Mouse (Mus musculus) right cerebral cortex, postnatal 4 days (tissue): ENCODE data around the gene Cdh26.

Experiments used
- DNase-seq: peaks from one replicate; pipeline ENCODE4 v3.0.0-alpha.2; 2022

Gene Cdh26

GRCm38 (mm10) chr2:178430231-178430630, at the start of gene Cdh26:
TSS of gene Cdh26 (plus strand) at chr2:178430531.
- no peak for DNase-seq

- no peak for DNase-seq
These were observed 23.1 kb upstream of the Cdh26 start, which contains the start of gene Sycp2 for GRCm38 (mm10) chr2:178407053-178407815. TSS of gene Sycp2 (minus strand) at chr2:178407685.

DNA sequence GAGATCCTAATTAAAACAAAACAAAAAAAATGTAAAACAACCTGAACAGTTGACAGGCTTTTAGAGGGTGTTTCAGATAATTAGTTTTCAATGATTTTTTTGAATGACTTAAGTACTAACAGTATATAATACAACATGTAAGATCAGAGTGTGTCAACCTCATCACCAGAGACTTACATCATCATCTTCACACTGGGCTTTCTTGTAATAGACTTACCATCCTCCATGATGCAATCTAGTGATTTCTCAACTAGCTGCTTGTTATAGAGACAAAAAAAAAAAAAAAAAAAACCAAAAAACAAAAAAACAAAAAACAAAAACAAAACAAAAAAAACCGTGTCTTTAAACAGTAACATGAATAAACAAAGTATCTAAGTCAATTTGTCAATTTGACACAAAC, 21.3 kb upstream of the Cdh26 start:
- DNase-seq = no peak

DNA sequence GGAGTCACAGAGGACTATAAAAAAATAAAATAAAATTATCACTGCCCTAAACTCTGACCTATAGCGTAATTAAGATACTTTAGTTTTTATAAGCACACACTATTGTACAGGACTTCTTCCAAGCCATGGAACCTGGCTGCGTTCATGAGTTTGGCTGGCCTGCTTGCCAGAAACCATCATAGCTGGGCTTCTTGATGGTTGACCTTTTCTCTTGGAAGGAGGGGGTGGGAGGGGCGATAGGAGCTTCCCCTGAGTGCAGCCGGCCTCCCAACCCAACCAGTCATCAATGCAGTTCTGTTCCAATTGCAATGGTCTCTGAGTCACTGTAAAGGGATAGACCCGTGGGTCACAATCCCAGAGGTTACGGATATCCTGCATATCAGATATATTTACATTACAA, 20.0 kb upstream of the Cdh26 start:
- no peak for DNase-seq

DNA sequence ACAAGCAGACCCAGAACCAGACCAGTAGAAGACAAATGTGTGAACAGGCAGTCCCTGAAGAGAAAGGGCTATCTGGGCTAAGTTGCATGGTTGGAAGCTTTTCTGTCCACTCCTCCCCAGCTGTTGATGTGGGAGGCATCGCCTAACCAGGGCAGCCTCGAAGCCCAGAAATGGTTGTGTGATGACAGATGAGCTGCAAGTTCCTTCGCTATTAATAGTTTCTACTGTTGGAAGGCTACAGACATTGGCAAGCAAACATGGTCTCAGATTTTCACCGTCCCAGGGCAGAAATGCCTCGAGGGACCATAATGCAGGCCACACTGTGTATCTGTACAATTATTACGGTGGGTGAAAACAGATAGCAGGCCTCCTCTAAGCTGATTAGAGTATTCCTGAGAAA, 17.7 kb upstream of the Cdh26 start:
- DNase-seq = peak; percentile 1

GRCm38 (mm10) chr2:178413081-178413480, 17.2 kb upstream of the Cdh26 start:
- peak; percentile 25 for DNase-seq

GRCm38 (mm10) chr2:178413481-178414260, 16.7 kb upstream of the Cdh26 start:
- peak; percentile 37 for DNase-seq

DNA sequence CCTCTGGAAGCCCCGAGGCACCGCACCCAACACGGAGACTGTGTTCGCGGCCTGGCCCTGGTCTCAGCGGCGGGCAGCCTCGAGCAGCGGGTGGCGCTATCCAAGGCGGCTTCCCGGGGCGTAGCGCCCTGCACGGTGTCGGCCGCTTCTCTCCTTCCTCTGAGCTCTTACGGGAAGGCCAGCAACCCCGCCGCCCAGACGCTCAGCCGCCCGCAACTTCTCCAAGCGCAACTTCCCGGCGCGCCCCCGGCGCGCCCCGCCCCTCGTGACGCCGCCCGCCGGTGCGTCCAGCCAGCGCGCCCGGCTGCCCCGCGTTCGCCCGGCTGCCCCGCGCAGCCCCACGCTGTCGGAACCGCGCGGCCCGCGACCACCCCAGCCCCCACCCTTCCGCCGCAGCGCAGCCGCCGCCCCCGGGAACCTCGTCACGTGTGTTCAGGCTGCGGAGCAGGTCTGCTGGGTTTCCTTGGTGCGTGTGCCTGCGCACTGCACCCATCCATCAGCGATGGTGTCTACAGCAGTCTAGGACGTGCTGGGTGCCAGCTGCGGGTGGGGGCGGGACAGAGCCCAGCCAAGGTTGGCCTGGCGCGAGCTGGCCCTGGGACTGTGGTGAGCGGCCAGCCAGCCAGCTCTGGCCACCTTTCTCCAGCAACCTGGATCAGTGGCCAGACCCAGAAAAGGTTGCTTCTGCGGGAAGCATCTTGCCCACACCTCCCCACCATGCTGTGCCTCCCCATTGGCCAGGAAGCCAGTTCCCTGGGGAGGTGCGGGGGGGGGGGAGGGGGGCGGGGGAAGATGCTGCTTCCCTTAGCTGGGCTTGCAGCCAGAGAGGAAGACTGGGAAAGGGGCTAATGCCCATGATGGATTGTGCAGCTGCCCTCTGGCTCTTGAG, 15.8 kb upstream of the Cdh26 start, which contains the start of the genes Ppp1r3d and Fam217b:
TSS of gene Ppp1r3d (minus strand) at position 212 of the 889 bp plus-strand sequence.
TSS of gene Fam217b (plus strand) at position 264 of the 889 bp plus-strand sequence.
- peak; percentile 64 for DNase-seq

- DNase-seq = no peak
These were observed 15.2 kb upstream of the Cdh26 start for GRCm38 (mm10) chr2:178415150-178415448.

DNA sequence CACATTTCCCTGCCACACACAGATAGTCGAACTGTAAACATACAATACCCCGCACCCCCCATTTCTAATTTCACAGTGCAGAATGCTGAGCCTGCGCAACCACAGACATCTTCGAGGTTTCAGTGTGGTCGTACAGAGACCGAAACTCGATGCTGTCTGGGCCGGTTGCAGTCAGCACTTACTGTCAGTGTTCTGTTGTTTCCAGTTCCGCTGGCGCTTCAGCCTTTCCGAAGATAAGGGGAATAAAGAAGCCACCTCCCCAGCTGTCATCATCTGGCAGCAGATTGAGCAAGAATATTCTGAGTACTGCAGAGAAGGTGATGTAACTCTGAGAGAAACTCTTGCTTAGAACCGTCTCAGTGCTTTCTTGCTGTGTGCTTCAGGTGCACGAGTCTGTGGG, 13.9 kb upstream of the Cdh26 start:
- DNase-seq = peak; percentile 4

DNA sequence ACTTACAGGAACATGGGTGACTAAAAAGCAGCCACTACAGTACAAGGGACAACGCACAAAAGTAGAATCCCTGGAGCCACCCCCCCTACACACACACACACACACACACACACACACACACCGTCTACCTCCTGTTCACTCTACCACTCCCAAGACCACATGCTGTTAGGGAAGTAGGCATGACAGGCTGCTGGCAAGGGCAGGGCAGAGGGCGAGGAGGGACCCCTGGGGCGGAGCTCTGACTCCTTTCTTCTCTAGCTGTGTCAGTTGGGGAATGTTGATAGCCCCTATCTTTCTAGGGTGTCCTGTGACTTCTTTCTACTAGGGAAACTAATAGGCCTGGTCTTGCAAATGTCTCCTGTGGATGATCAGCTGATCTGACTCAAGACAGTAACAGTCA, 13.4 kb upstream of the Cdh26 start:
- peak; percentile 2 for DNase-seq

- DNase-seq = peak; percentile 2
These were observed 9.8 kb upstream of the Cdh26 start for GRCm38 (mm10) chr2:178420576-178420975.

DNA sequence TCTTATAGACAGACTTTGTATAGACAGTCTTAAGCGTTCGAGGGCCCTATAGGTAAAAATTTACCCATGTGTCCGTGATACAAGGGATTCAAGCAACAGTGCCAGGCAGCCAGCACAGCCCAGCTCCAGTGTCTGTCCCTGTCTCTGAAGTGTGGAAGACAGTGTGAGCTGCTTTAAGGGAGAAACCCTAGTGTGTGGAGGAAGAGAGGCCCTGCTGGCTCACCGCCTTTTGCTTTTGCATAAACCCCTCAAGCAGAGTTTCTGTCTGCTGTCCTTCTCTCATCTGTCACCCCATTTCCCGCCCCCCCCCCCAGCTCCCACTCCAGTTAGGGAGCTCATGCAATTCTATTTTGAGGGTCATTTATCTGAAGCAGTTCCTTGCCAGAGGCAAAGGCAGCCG, 8.7 kb upstream of the Cdh26 start:
- peak; percentile 2 for DNase-seq

GRCm38 (mm10) chr2:178422186-178422585, 8.1 kb upstream of the Cdh26 start:
- DNase-seq = no peak

GRCm38 (mm10) chr2:178423223-178423622, 7.1 kb upstream of the Cdh26 start:
- no peak for DNase-seq

DNA sequence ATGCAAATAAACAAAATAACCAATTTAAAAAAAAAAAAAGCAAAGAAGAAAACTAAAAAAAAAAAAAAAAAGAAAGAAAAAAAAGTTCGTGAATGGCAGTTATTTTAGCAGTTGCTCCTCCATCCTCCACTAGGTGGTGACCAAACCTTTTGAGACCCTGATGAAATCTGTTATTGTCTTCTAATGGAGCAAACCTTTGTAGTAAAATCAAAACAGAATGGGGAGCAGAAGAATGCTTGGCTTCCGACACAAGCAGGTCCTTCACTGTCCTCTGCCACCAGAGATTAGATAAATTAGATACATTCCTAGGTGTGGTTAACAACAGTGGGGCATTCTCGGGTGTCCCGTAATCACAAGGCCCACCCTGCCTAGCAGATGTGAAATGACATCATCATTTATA, 4.1 kb upstream of the Cdh26 start:
- peak; percentile 22 for DNase-seq

DNA sequence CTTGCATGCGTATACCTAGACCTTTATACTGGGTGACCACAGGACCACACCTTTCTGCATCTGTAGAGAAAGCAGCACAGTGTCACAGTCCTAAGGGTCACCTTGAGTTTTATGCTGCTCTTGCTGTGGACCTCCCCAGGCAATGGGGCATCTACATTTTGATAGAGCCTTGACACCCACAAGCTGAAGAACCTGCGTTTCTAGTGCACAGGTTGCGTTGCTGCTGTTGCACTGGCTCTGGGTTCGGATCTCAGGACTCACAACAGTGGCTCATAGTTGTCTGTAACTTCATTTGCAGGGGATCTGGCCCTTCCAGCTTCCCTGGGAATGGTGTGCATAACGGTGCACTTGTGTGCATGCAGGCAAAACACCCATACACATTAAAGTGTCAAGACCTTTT, 3.1 kb upstream of the Cdh26 start:
- DNase-seq = no peak

DNA sequence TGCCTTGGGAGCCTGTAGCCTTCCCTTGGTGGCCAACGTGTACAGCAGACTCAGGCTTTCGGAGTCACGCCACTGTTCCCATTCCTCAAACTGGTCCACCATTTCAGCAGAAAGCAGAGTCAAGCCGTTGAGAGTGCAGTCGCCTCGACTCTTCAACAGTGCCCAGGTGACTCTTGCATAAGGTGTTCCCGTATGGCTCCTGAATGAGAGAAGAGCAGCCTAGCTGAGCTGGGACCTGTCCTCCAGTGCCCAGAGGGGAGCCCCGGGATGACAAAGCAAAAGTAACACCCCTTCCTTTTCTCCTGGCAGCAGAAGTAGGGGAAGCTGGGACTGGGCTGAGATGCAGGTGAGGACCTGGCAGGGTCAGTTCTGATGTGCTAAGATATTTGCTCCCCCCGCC, 2.1 kb upstream of the Cdh26 start:
- no peak for DNase-seq

DNA sequence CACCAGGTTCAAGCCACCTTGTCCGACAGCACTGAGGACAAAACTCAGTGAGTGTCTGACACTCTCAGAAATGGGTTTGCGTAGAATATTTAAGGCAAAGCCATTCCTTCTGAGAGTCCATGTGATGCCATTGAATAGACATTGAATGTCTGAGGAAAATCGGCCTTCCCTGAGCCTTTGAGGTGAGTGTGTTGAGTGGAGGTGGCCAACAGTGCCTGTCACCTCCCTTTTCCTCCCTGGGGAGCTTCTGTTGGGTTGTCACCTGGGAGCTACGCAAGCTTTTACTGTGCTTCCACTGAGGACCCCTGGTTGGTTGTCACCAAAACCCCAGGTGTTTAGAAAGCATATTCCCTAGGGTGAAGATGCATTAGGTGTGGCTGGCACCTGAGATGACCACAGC, 1.7 kb upstream of the Cdh26 start:
- DNase-seq = no peak

DNA sequence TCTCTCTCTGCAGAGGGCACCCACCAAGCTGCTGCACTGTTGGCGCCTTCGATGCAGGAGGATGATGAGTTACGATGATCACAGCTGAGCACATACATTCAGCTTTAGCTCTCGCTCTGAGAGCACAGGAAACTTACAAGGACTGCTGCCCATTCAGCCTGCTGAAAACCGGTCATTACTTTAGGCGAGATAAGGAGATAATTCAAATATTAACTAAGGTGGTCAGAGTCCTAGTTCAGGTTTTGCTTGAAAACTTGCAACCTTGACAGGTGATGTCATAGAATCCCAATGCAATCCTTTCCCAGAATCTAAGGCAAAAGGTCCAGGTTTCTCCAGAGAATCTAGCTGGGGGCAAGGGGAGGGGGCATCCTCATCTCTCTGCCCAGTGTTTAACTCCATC, 905 bp upstream of the Cdh26 start:
- no peak for DNase-seq

- DNase-seq = no peak
These were observed 3.2 kb downstream of the Cdh26 start for GRCm38 (mm10) chr2:178433495-178433894.

GRCm38 (mm10) chr2:178433903-178434302, 3.6 kb downstream of the Cdh26 start:
- no peak for DNase-seq

DNA sequence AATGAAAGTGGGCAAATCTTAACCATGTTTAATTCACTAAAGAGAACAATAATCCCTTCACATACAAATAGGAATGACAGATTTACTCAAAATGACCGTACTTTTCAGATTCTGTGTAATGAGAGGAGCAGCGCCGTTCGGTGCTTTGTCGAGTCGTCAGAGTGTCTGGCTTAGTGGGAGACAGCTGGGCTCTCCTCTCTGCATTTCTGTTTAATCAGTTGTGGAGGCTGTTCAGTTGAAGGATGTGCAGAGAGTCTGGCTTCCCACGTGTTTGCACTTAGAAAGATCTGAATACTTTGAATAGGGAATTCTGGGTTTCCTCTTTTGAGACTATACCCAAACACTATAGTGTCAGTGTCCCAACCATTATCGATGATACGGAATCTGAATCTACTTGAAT, 7.0 kb downstream of the Cdh26 start:
- DNase-seq = no peak
